Mouse (Mus musculus) neural tube, embryonic 15.5 days (tissue): ENCODE measurements around the gene Gm4871. TPM values are rescaled to one million over a fixed set of nuclear protein-coding genes. Genes with fewer than 3 reads are reported as not detected.

ENCODE experiments used
- ATAC-seq: fragments of 200-750 bp; cut with Nextera tagmentation; 2 replicates; pipeline ENCODE4 v1.8.0; 2017; ENCODE audit warnings: mild to moderate bottlenecking, moderate TSS enrichment, moderate library complexity; ENCODE audit not compliant: low FRiP score
- H3K27ac ChIP-seq: fragments of 300-500 bp; sonication (generic); replicated peaks from 2 replicates; pipeline ENCODE4 v1.5.1; 2015; ENCODE audit warnings: mild to moderate bottlenecking, inconsistent platforms
- H3K27me3 ChIP-seq: fragments of 300-500 bp; sonication (generic); replicated peaks from 2 replicates; pipeline ENCODE4 v1.6.1; 2015; ENCODE audit warnings: inconsistent platforms
- H3K36me3 ChIP-seq: fragments of 300-500 bp; sonication (generic); 2 replicates; pipeline ENCODE4 v1.6.1; 2015; ENCODE audit warnings: inconsistent platforms
- H3K4me1 ChIP-seq: fragments of 300-500 bp; sonication (generic); 2 replicates; pipeline ENCODE4 v1.6.1; 2015; ENCODE audit warnings: inconsistent platforms
- H3K4me2 ChIP-seq: fragments of 300-500 bp; sonication (generic); 2 replicates; pipeline ENCODE4 v1.6.1; 2015; ENCODE audit warnings: inconsistent platforms, mild to moderate bottlenecking, moderate library complexity
- H3K4me3 ChIP-seq: fragments of 300-500 bp; sonication (generic); replicated peaks from 2 replicates; pipeline ENCODE4 v1.5.1; 2015; ENCODE audit warnings: mild to moderate bottlenecking, inconsistent platforms
- H3K9ac ChIP-seq: fragments of 300-500 bp; sonication (generic); replicated peaks from 2 replicates; pipeline ENCODE4 v1.6.1; 2015; ENCODE audit warnings: mild to moderate bottlenecking, inconsistent platforms
- H3K9me3 ChIP-seq: fragments of 300-500 bp; sonication (generic); replicated peaks from 2 replicates; pipeline ENCODE4 v1.6.1; 2016; ENCODE audit warnings: inconsistent platforms
- WGBS: fragments of 180-500 bp; shearing (Covaris S2); methylation state at CpG from one replicate; pipeline ENCODE4 v1.1.7; 2015; ENCODE audit warnings: mixed read lengths; 5-methylcytosine and 5-hydroxymethylcytosine counted together
- polyA plus RNA-seq: library from polyadenylated mRNA; unstranded; fragments of >200 nt; fragmentation: Nextera tagmentation; extraction: Ambion mirVana; gene quantifications from 2 replicates; pipeline ENCODE4 v1.2.1, GENCODE M21; 2015

Gm4871 gene
- polyA plus RNA-seq, 1 experiment from 2014 or later = not detected

GRCm38 (mm10) chr5:144990051-144990450, 42.5 kb downstream of the Gm4871 start:
- Histone ChIP-seq H3K27ac (no peak overlapping the region), H3K9ac (no peak overlapping the region), H3K4me2 (no peak overlapping the region), H3K9me3 (no peaks in the 10 kb centered on the region), H3K4me3 (no peak overlapping the region), H3K36me3 (no peaks in the 10 kb centered on the region), H3K27me3 (no peaks in the 10 kb centered on the region), H3K4me1 (no peaks in the 10 kb centered on the region)
- no peak for ATAC-seq
- 47% methylated on average over 2 of the region's 2 CpGs for WGBS

GRCm38 (mm10) chr5:144989061-144989405, 43.5 kb downstream of the Gm4871 start:
- Histone ChIP-seq H3K9ac (no peak overlapping the region), H3K27me3 (no peaks in the 10 kb centered on the region)

GRCm38 (mm10) chr5:144988340-144989060, 44.1 kb downstream of the Gm4871 start:
- Histone ChIP-seq H3K9me3 (no peaks in the 10 kb centered on the region; the same call in 1 of the 2 replicates), H3K9ac (no peak overlapping the region), H3K36me3 (no peaks in the 10 kb centered on the region), H3K4me2 (no peak overlapping the region), H3K27me3 (no peaks in the 10 kb centered on the region), H3K27ac (no peak overlapping the region), H3K4me3 (no peak overlapping the region), H3K4me1 (no peaks in the 10 kb centered on the region)
- WGBS = 52% methylated on average over 9 of the region's 9 CpGs
- ATAC-seq = peak; percentile 57; the same call in 1 of the 2 replicates

More at GRCm38 (mm10) chr5:144989061-144989405, 43.5 kb downstream of the Gm4871 start:
- Histone ChIP-seq H3K9me3 (no peaks in the 10 kb centered on the region), H3K27ac (no peak overlapping the region), H3K4me2 (no peak overlapping the region), H3K4me1 (no peaks in the 10 kb centered on the region), H3K4me3 (no peak overlapping the region), H3K36me3 (no peaks in the 10 kb centered on the region)
- ATAC-seq = peak; percentile 5; the same call in 1 of the 2 replicates
- WGBS = 86% methylated on average over 4 of the region's 4 CpGs

GRCm38 (mm10) chr5:144987561-144987960, 45.0 kb downstream of the Gm4871 start:
- no peaks in the 10 kb centered on the region for H3K36me3 ChIP-seq
- ATAC-seq = no peak
- no peaks in the 10 kb centered on the region; the same call in 1 of the 2 replicates for H3K9me3 ChIP-seq
- no peak overlapping the region for H3K4me2 ChIP-seq
- no peaks in the 10 kb centered on the region for H3K4me1 ChIP-seq
- 96% methylated on average over 11 of the region's 13 CpGs for WGBS
- no peaks in the 10 kb centered on the region for H3K27me3 ChIP-seq
- no peak overlapping the region for H3K9ac ChIP-seq
- no peak overlapping the region for H3K27ac ChIP-seq
- H3K4me3 ChIP-seq = no peak overlapping the region

GRCm38 (mm10) chr5:144984839-144985238, 47.7 kb downstream of the Gm4871 start:
- Histone ChIP-seq H3K4me3 (no peak overlapping the region), H3K9ac (no peak overlapping the region), H3K27me3 (no peaks in the 10 kb centered on the region), H3K9me3 (no peaks in the 10 kb centered on the region; the same call in 1 of the 2 replicates), H3K4me1 (no peaks in the 10 kb centered on the region), H3K36me3 (no peaks in the 10 kb centered on the region), H3K4me2 (no peak overlapping the region), H3K27ac (no peak overlapping the region)
- no peak for ATAC-seq
- 92% methylated on average over 5 of the region's 5 CpGs for WGBS

GRCm38 (mm10) chr5:144983227-144983626, 49.3 kb downstream of the Gm4871 start:
- Histone ChIP-seq H3K4me2 (no peak overlapping the region), H3K4me3 (no peak overlapping the region), H3K9ac (no peak overlapping the region), H3K27ac (no peak overlapping the region), H3K4me1 (no peaks in the 10 kb centered on the region), H3K9me3 (no peaks in the 10 kb centered on the region; the same call in 1 of the 2 replicates), H3K36me3 (no peaks in the 10 kb centered on the region), H3K27me3 (no peaks in the 10 kb centered on the region)
- ATAC-seq = no peak
- 93% methylated on average over 3 of the region's 3 CpGs for WGBS

Other genes with a start within 250 kb of the Gm4871 start
- gene Smurf1, start 66.9 kb downstream of the Gm4871 start, polyA plus RNA-seq = 22.4 and 23.7 TPM in 2 replicates
- gene 1700018F24Rik, start 10.2 kb upstream of the Gm4871 start, polyA plus RNA-seq = not detected in 2 replicates
- gene Arpc1a, start 51.1 kb upstream of the Gm4871 start, polyA plus RNA-seq = 218 and 232 TPM in 2 replicates
- not detected in 2 replicates for gene Kpna7, start 51.3 kb upstream of the Gm4871 start, polyA plus RNA-seq
- gene Arpc1b, start 81.5 kb upstream of the Gm4871 start, polyA plus RNA-seq = 82.4 and 204 TPM in 2 replicates
- 97.0 and 115 TPM in 2 replicates for gene Pdap1, start 107.5 kb upstream of the Gm4871 start, polyA plus RNA-seq
- gene Bud31, start 107.6 kb upstream of the Gm4871 start, polyA plus RNA-seq = 183 and 184 TPM in 2 replicates
- 18.8 and 21.2 TPM in 2 replicates for gene Ptcd1, start 134.4 kb upstream of the Gm4871 start, polyA plus RNA-seq
- 49.7 and 50.3 TPM in 2 replicates for gene Cpsf4, start 134.5 kb upstream of the Gm4871 start, polyA plus RNA-seq
- gene Atp5j2, start 159.3 kb upstream of the Gm4871 start, polyA plus RNA-seq = 724 and 793 TPM in 2 replicates
- 12.8 and 14.4 TPM in 2 replicates for gene Zkscan14, start 169.1 kb upstream of the Gm4871 start, polyA plus RNA-seq
- gene Zkscan5, start 171.8 kb upstream of the Gm4871 start, polyA plus RNA-seq = 12.5 and 12.9 TPM in 2 replicates
- gene Zfp655, start 199.0 kb upstream of the Gm4871 start, polyA plus RNA-seq = 28.1 and 29.8 TPM in 2 replicates
- gene Zscan25, start 247.7 kb upstream of the Gm4871 start, polyA plus RNA-seq = 0.55 and 0.57 TPM in 2 replicates